In genomic region chr12:112130161-112130860, GRCm38 (mm10) we compare ENCODE assay signal across 8 mouse cellular contexts. TPM values are rescaled to one million over a fixed set of nuclear protein-coding genes. Genes with fewer than 3 reads are reported as not detected.
A peak's percentile ranks its signal among the peaks of the same experiment; 100 is the strongest.
DNase-seq lines count a peak whose midpoint lies in the region; ATAC-seq lines count a peak whose summit lies in the region.

No protein-coding gene starts in this region.

- peak overlapping the region; percentile 53; the same call in 1 of the 2 replicates for H3K27ac ChIP-seq in embryonic facial prominence, embryonic 11.5 days (replicated peaks; ENCODE audit: low read depth, low read length)
- no peak overlapping the region for H3K27ac ChIP-seq in heart, embryonic 16.5 days (ENCODE audit: low read length)

- H3K27me3 ChIP-seq in erythroblast, embryonic 14.5 days (ENCODE audit: control insufficient read depth): peaks cover 47% of the 10 kb centered on the region
- H3K27me3 ChIP-seq in embryonic facial prominence, embryonic 11.5 days (ENCODE audit: control insufficient read depth, insufficient read depth, low read length): peaks cover 25% of the 10 kb centered on the region
- H3K27me3 ChIP-seq in heart, embryonic 16.5 days (ENCODE audit: control insufficient read depth, insufficient read depth, low read length): peaks cover 41% of the 10 kb centered on the region

- H3K4me1 ChIP-seq in erythroblast, embryonic 14.5 days (ENCODE audit: control insufficient read depth): no peaks in the 10 kb centered on the region
- no peaks in the 10 kb centered on the region for H3K4me1 ChIP-seq in embryonic facial prominence, embryonic 11.5 days (ENCODE audit: control insufficient read depth, insufficient read depth, low read length)
- H3K4me1 ChIP-seq in heart, embryonic 16.5 days (ENCODE audit: control insufficient read depth, insufficient read depth, low read length): peaks cover 7% of the 10 kb centered on the region; the same call in 1 of the 2 replicates

- ATAC-seq in erythroblast, adult 5-6 weeks (replicated peaks; ENCODE audit: low FRiP score, poor library complexity, severe bottlenecking): no peak
- peak; percentile 69 for ATAC-seq in embryonic facial prominence, embryonic 11.5 days (replicated peaks; ENCODE audit: insufficient number of reproducible peaks, low FRiP score, low TSS enrichment, low read depth)
- ATAC-seq in heart, embryonic 16.5 days (replicated peaks; ENCODE audit: extremely low read depth, insufficient read depth, low FRiP score): peak; percentile 60

- H3K4me2 ChIP-seq in embryonic facial prominence, embryonic 11.5 days (ENCODE audit: low read depth, low read length): peak overlapping the region; percentile 96
- H3K4me2 ChIP-seq in heart, embryonic 16.5 days (ENCODE audit: low read depth, low read length): peak overlapping the region; percentile 87

- H3K9ac ChIP-seq in embryonic facial prominence, embryonic 11.5 days (replicated peaks; ENCODE audit: low read length): peak overlapping the region; percentile 83
- peak overlapping the region; percentile 83 for H3K9ac ChIP-seq in heart, embryonic 16.5 days (ENCODE audit: low read length)

- H3K36me3 ChIP-seq in erythroblast, embryonic 14.5 days (ENCODE audit: control insufficient read depth): no peaks in the 10 kb centered on the region
- H3K36me3 ChIP-seq in embryonic facial prominence, embryonic 11.5 days (replicated peaks; ENCODE audit: control insufficient read depth, insufficient read depth, low read depth, low read length): no peaks in the 10 kb centered on the region
- H3K36me3 ChIP-seq in heart, embryonic 16.5 days (ENCODE audit: control insufficient read depth, insufficient read depth): no peaks in the 10 kb centered on the region

- H3K4me3 ChIP-seq in erythroblast, embryonic 14.5 days (replicated peaks): peak overlapping the region; percentile 50
- peak overlapping the region; percentile 66 for H3K4me3 ChIP-seq in embryonic facial prominence, embryonic 11.5 days (ENCODE audit: low read depth, low read length)
- H3K4me3 ChIP-seq in heart, embryonic 16.5 days (ENCODE audit: low read length): peak overlapping the region; percentile 89

- H3K9me3 ChIP-seq in erythroblast, embryonic 14.5 days (ENCODE audit: control insufficient read depth, low read length): no peaks in the 10 kb centered on the region
- H3K9me3 ChIP-seq in embryonic facial prominence, embryonic 11.5 days (replicated peaks; ENCODE audit: control insufficient read depth, low read length): no peaks in the 10 kb centered on the region
- no peaks in the 10 kb centered on the region for H3K9me3 ChIP-seq in heart, embryonic 16.5 days (replicated peaks; ENCODE audit: control insufficient read depth, low read length)

- DNase-seq in embryonic facial prominence, embryonic 11.5 days (ENCODE audit: low spot score): peak; percentile 70
- peak; percentile 90 for DNase-seq in kidney, postnatal 10 days
- DNase-seq in lung, postnatal 36 days: peak; percentile 83
- DNase-seq in retina, postnatal 1 day: peak; percentile 74
- no peak for DNase-seq in cerebellum, adult 9-10 months

- under 1% methylated on average over 78 of the region's 79 CpGs for WGBS in embryonic facial prominence, embryonic 11.5 days
- 1% methylated on average over 79 of the region's 79 CpGs for WGBS in heart, embryonic 16.5 days

RNA-seq across cellular contexts. Expression of gene Kif26a, which starts 15.7 kb away (rescaled TPM):
- polyA plus RNA-seq in erythroblast, embryonic 14.5 days (2012): 0.01 TPM in 1 of 2 replicates, not detected in the other
- total RNA-seq in erythroblast, adult 5-6 weeks (2015; ENCODE audit: low replicate concordance): not detected in 2 replicates
- total RNA-seq in erythroblast, adult 5-6 weeks (2017; ENCODE audit: low replicate concordance): not detected in 2 replicates
- polyA plus RNA-seq in embryonic facial prominence, embryonic 11.5 days (2014; fragmentation: Nextera tagmentation; extraction: Ambion mirVana): 1.8 and 2.6 TPM in 2 replicates
- 2.1 and 2.8 TPM in 2 replicates for polyA plus RNA-seq in heart, embryonic 16.5 days (2015; fragmentation: Nextera tagmentation; extraction: Ambion mirVana)

RNA-seq across cellular contexts. Expression of gene Aspg, which starts 23.8 kb away (rescaled TPM):
- not detected in 2 replicates for polyA plus RNA-seq in erythroblast, embryonic 14.5 days (2012)
- not detected in 2 replicates for total RNA-seq in erythroblast, adult 5-6 weeks (2015; ENCODE audit: low replicate concordance)
- not detected in 2 replicates for total RNA-seq in erythroblast, adult 5-6 weeks (2017; ENCODE audit: low replicate concordance)
- 0.18 and 0.31 TPM in 2 replicates for polyA plus RNA-seq in embryonic facial prominence, embryonic 11.5 days (2014; fragmentation: Nextera tagmentation; extraction: Ambion mirVana)
- polyA plus RNA-seq in heart, embryonic 16.5 days (2015; fragmentation: Nextera tagmentation; extraction: Ambion mirVana): 0.59 and 0.65 TPM in 2 replicates
